Mouse (Mus musculus): Measurements from ENCODE around the gene 4932438H23Rik.

4932438H23Rik gene

GRCm38 (mm10) chr16:91004915-91005538 is 89.9 kb downstream of the 4932438H23Rik start:
- DNase-seq = no peak
